In genomic region chr11:117348429-117349103, GRCm38 (mm10) we compare ENCODE assay signal across 10 mouse cellular contexts.
DNase-seq lines count a peak whose midpoint lies in the region; ATAC-seq lines count a peak whose summit lies in the region.
"Had no signal": no experiment of that assay in that cellular context is flagged by ENCODE, and none has a peak within 500 bp of the region (broad histone marks: within the 10 kb centered on the region; RNA-seq: fewer than 3 reads in every experiment).

No protein-coding gene starts in this region.

- ATAC-seq in kidney, embryonic 15.5 days (replicated peaks; ENCODE audit: low FRiP score), result no peak
- no peak for ATAC-seq in embryonic facial prominence, embryonic 12.5 days (ENCODE audit: insufficient number of reproducible peaks, insufficient read depth, low FRiP score, low TSS enrichment)
- no peak for ATAC-seq in midbrain, embryonic 15.5 days (replicated peaks)
- ATAC-seq: Patski had no signal

- H3K9ac ChIP-seq in kidney, embryonic 15.5 days, result 0 out of 2 replicates have a peak overlapping the region, but pooled peaks have one; percentile 0
- H3K9ac ChIP-seq in embryonic facial prominence, embryonic 12.5 days, result no peak overlapping the region
- H3K9ac ChIP-seq in midbrain, embryonic 15.5 days, result no peak overlapping the region

- DNase-seq in kidney, postnatal 14 days, result no peak
- peak; percentile 48 for DNase-seq in induced T-regulatory cell, adult 2 months (ENCODE audit: low read depth)
- no peak for DNase-seq in gastrocnemius, postnatal 25 days
- DNase-seq in lung, postnatal 4 days, result no peak
- DNase-seq in c-Kit-positive CD71-positive TER-119-positive erythroid progenitor cells, embryonic 14.5 days (ENCODE audit: low spot score), result no peak
- DNase-seq: cerebellum, adult 11-12 months had no signal

- no peaks in the 10 kb centered on the region for H3K9me3 ChIP-seq in kidney, embryonic 15.5 days (replicated peaks)
- no peaks in the 10 kb centered on the region for H3K9me3 ChIP-seq in embryonic facial prominence, embryonic 12.5 days
- no peaks in the 10 kb centered on the region for H3K9me3 ChIP-seq in midbrain, embryonic 15.5 days

- no peak overlapping the region for H3K4me2 ChIP-seq in kidney, embryonic 15.5 days
- H3K4me2 ChIP-seq in embryonic facial prominence, embryonic 12.5 days (replicated peaks), result peak overlapping the region; percentile 30; the same call in 1 of the 2 replicates
- H3K4me2 ChIP-seq in midbrain, embryonic 15.5 days, result no peak overlapping the region

- WGBS in kidney, embryonic 15.5 days, result 37% methylated on average over 10 of the region's 10 CpGs
- 40% methylated on average over 10 of the region's 10 CpGs for WGBS in embryonic facial prominence, embryonic 12.5 days
- WGBS in midbrain, embryonic 15.5 days, result 55% methylated on average over 10 of the region's 10 CpGs

- H3K27ac ChIP-seq in kidney, embryonic 15.5 days, result peak overlapping the region; percentile 81
- H3K27ac ChIP-seq in embryonic facial prominence, embryonic 12.5 days, result peak overlapping the region; percentile 93
- H3K27ac ChIP-seq in midbrain, embryonic 15.5 days, result peak overlapping the region; percentile 11; the same call in 1 of the 2 replicates

- H3K27me3 ChIP-seq in kidney, embryonic 15.5 days, result no peaks in the 10 kb centered on the region
- H3K27me3 ChIP-seq in embryonic facial prominence, embryonic 12.5 days, result no peaks in the 10 kb centered on the region
- H3K27me3 ChIP-seq in midbrain, embryonic 15.5 days (replicated peaks), result no peaks in the 10 kb centered on the region
- H3K27me3 ChIP-seq: Patski had no signal

- peaks cover 75% of the 10 kb centered on the region for H3K4me1 ChIP-seq in kidney, embryonic 15.5 days
- peaks cover 76% of the 10 kb centered on the region for H3K4me1 ChIP-seq in embryonic facial prominence, embryonic 12.5 days
- H3K4me1 ChIP-seq in midbrain, embryonic 15.5 days, result peaks cover 68% of the 10 kb centered on the region

- H3K4me3 ChIP-seq in kidney, embryonic 15.5 days (replicated peaks), result no peak overlapping the region
- no peak overlapping the region for H3K4me3 ChIP-seq in embryonic facial prominence, embryonic 12.5 days
- H3K4me3 ChIP-seq in midbrain, embryonic 15.5 days, result no peak overlapping the region

- peaks cover 24% of the 10 kb centered on the region for H3K36me3 ChIP-seq in kidney, embryonic 15.5 days
- peaks cover 24% of the 10 kb centered on the region for H3K36me3 ChIP-seq in embryonic facial prominence, embryonic 12.5 days
- peaks cover 13% of the 10 kb centered on the region; the same call in 1 of the 2 replicates for H3K36me3 ChIP-seq in midbrain, embryonic 15.5 days (replicated peaks)

Comparison
In these comparisons a context has a peak if more than half of its experiments do, and no peak if none do; other contexts are left out.
1. H3K27ac ChIP-seq: peak in every context shown above with its lines; median percentile 93 in embryonic facial prominence, embryonic 12.5 days; 81 in kidney, embryonic 15.5 days; 11 in midbrain, embryonic 15.5 days.